Mouse (Mus musculus) left cerebral cortex, adult 18-20 months (tissue): ENCODE data around the gene 1700025C18Rik. TPM values are rescaled to one million over a fixed set of nuclear protein-coding genes. Genes with fewer than 3 reads are reported as not detected.

Experiments
- DNase-seq, 2 experiments: peaks; one replicate each; pipeline ENCODE4 v3.0.0; 2021 to 2022; ENCODE audit warnings: low spot score in 2 of 2, mixed read lengths in 1 of 2
- total RNA-seq, 2 experiments: library from RNA; stranded (reverse); gene quantifications; 2 replicates each; pipeline ENCODE4 v1.2.3; 2021

Gene 1700025C18Rik
- total RNA-seq, 2 experiments from 2014 or later, result not detected

- DNase-seq, result no peak
Observed at GRCm38 (mm10) chr2:165042126-165042525, 48.4 kb downstream of the 1700025C18Rik start.

GRCm38 (mm10) chr2:165037415-165037814 is 53.1 kb downstream of the 1700025C18Rik start:
- DNase-seq, result no peak

- no peak for DNase-seq
Observed at GRCm38 (mm10) chr2:165035058-165035431, 55.5 kb downstream of the 1700025C18Rik start.

DNA sequence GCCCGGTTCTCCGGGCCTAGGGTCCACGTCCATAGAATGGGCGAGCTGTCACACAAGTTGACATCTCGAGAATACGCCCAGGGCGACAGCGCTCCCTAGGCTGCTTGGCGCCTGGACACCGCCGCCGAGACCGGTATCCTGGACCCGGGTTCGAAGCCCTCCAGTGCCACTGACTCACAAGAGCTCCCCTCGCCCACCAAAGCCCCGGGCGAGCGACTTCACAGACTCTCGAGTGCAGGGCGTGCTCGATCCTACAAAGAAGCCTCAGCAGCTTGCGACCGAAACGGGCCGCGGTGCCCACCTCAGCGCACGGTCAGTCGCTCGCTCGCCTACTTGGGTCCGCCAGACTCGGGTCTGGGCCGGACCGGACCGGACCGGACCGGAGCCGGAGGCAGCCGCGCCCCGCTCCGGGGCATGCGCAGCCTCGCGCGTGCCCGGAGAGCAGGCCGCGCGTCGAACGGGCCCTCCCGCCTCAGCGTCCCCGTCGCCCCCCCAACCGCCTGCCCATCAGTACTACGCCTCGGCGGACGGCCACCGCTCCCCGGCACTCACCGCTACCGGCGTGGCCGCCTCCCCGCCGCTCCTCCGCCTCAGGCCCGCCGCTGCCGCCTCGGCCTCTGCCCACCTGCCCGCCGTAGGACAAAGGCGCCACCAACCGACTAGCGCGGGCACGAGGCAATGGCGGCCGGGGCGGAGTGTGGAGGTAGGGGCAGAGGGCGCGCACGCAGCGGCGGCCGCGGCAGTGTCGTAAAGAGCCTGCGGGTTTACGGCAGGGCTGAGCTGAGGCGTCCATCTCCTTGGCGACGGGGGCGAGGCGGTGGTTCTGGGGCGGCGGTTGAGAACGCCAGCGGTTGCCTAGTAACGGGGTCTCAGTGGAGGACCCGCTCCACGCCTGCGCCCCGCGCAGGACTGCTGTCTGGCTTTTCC is 56.2 kb downstream of the 1700025C18Rik start, which contains the start of gene Ncoa5:
Gene Ncoa5, minus strand, starts transcription at position 737 of the 927 bp plus-strand sequence.
- DNase-seq, result peak; percentile 98 to 99

DNA sequence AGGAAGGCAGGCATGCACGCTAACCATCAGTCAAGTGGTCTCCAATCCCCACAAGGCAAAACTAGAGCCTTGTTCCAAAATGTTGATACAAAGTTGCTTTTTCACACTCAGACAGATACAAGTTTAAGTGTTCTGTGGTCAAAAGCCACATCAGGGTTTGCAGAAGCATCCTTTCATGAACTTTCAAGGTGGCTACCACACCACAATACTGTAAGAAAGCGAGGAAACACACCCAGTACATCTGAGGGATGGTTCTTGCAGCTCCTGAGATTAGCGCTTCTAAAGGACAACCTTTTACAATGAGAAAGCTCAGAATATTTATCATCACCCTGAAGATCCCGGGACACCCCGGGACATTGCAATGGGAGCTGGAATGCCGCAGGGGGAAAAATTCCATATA is 57.2 kb downstream of the 1700025C18Rik start:
- DNase-seq, result no peak

DNA sequence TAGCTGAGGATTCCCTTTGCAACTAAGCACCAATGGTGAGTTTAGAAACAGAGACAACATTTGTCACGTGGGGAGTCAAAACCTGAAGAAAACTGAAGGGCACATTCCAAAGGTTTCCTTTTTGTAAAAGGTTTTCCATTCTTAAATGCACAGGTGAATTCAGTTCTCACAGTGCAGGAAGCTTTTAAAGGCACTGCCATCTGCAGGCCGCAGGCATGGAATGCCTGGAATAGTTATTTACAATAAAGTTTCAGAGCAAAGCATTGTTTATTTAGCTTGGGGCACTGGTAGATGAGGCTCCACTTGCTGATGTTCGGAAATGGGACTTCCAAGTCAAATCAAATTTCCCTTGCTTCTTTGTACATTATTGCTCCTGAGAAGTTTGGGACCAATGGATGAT is 58.0 kb downstream of the 1700025C18Rik start:
- no peak for DNase-seq

Other genes starting within 250 kb of the 1700025C18Rik start
- 10 to 100 TPM; 90.7 to 93.5 TPM for gene Pltp, start 233.0 kb downstream of the 1700025C18Rik start, total RNA-seq
- 10 to 100 TPM; 40.6 to 46.1 TPM for gene Pcif1, start 211.4 kb downstream of the 1700025C18Rik start, total RNA-seq
- gene Zfp335, start 179.0 kb downstream of the 1700025C18Rik start, total RNA-seq, result 10 to 100 TPM; 25.0 to 25.1 TPM
- gene Mmp9, start 150.0 kb downstream of the 1700025C18Rik start, total RNA-seq, result 1 to 10 TPM; 2.0 to 2.1 TPM
- gene Slc12a5, start 129.9 kb downstream of the 1700025C18Rik start, total RNA-seq, result 100 to 1,000 TPM; 538 to 565 TPM
- 10 to 100 TPM; 53.4 to 56.8 TPM for gene Ncoa5, start 55.9 kb downstream of the 1700025C18Rik start, total RNA-seq
- under 1 TPM; 0.44 to 0.80 TPM for gene Cd40, start 35.1 kb downstream of the 1700025C18Rik start, total RNA-seq
- gene Cdh22, start 144.1 kb upstream of the 1700025C18Rik start, total RNA-seq, result 10 to 100 TPM; 55.1 to 61.1 TPM
- 10 to 100 TPM; 58.2 to 60.6 TPM for gene Slc35c2, start 197.1 kb upstream of the 1700025C18Rik start, total RNA-seq
- gene Elmo2, start 235.7 kb upstream of the 1700025C18Rik start, total RNA-seq, result 100 to 1,000 TPM; 145 to 166 TPM